Mouse (Mus musculus): Measurements from ENCODE around the gene Amotl1.
"Not testable (repeated sequence)": the region's sequence is repeated elsewhere in the genome, so short reads cannot be mapped to it uniquely, and the experiment has no call there.

The Amotl1 gene

DNA sequence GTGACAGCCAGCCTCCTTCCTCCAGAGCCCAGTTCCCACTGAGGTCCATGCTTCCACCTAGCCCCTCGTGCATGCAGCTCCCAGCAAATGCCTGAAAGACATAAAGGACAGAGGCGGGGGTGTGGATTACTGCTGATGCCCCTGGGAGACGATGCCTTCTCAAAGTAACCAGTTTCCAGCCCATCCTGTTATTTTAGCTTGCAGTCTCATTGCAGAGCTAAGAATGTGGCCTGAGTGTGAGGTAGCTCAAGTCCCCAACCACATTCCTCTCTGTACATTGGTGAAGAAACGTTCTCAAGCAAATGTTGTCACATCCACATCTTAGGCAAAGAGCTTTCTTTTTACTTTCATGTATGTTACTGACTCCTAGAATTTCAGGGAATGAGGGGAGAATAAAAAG lies at the start of gene Amotl1:
Gene Amotl1, minus strand, starts transcription at position 101 of the 400 bp plus-strand sequence.
- no peak for DNase-seq (ENCODE audit: low read depth, low spot score)

DNA sequence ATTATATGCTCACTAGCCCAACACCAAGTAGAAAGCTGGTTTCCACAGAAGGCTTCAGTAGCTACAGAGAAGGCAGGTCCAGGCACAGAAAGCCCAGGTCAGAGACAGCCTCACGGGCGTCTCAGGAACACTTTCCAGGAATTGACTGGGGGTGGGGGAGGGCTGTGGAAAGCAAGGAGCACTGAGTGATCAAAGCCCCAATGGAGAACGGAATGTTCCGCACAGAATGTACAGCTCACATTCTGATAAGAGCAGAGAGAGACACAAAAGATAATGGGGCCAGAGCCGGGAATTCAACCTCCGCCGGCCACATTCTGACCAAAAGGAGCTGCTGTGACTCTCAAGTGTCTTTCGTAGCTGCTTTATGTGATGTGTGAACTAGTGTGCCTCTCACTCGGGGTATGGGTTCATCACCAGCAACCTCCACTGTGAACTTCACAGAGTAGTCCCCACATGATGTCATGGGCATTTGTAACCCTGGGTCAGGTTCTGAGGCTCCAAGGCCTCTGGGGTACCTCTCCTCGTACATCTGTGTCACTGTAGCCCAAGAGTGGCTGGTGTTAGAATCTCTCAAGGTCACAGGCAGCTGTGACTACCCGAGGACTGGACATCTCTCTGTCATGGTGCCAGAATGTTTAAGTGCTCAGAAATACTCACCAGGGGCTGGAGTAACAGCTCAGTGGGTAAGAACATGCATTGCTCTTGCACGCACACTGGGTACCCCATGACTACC lies 44.7 kb upstream of the Amotl1 start:
- DNase-seq (ENCODE audit: low read depth, low spot score) = no peak

DNA sequence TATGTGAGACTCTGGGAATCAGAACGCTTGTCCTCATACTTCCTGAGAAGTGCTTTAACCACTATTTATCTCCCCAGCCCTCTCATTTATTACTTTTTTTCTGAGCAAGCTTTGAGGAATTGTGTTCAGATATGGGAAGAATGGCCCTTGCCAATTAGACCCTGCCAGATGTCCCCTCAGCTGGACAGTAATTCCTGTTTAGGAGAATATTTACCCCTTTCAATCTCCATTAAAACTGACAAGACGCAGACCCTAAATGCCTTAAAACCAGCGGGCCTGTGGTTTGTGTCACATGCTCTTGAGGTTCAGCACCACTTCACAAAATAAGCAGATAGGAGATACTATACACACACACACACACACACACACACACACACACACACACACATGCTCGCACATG lies 39.5 kb upstream of the Amotl1 start:
- DNase-seq (ENCODE audit: low read depth, low spot score) = no peak

DNA sequence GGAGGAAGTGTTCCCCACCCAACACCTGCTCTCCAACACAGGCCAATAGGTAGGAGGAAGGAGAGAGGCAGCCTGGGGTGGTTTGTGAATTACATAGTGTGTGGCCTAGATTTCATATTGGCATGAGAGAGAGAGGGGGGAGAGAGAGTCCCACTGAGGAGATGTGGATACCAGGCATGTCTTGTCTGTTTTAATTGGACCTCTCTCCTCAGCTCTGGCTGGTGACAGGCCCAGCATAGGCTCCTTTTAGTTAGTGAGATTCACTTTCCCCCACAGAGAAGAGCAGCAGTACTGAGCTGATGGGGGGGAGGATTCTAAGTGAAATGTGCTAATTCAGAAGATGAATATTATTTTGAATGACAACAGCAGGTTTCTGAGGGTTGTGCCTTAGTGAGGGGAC lies 37.9 kb upstream of the Amotl1 start:
- no peak for DNase-seq (ENCODE audit: low read depth, low spot score)

DNA sequence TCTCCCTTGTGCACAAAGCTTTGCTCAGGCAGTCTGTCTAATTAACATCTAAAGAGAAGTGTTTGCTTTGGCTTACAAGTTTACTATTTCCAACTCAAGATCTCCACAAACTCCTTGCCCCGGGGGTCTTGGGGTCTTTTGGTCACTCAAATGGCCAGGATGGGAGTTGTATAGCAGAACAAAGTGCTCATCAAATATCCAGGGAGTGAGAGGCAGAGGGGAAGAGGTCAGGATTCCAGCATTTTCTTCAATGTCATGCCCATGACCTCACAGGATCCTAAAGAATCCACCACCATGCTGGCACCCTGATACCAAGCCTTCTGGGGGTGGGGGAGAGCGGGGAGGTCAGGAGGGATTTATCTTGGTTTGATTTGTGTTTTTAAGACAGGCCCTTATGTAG lies 35.7 kb upstream of the Amotl1 start:
- no peak for DNase-seq (ENCODE audit: low read depth, low spot score)

DNA sequence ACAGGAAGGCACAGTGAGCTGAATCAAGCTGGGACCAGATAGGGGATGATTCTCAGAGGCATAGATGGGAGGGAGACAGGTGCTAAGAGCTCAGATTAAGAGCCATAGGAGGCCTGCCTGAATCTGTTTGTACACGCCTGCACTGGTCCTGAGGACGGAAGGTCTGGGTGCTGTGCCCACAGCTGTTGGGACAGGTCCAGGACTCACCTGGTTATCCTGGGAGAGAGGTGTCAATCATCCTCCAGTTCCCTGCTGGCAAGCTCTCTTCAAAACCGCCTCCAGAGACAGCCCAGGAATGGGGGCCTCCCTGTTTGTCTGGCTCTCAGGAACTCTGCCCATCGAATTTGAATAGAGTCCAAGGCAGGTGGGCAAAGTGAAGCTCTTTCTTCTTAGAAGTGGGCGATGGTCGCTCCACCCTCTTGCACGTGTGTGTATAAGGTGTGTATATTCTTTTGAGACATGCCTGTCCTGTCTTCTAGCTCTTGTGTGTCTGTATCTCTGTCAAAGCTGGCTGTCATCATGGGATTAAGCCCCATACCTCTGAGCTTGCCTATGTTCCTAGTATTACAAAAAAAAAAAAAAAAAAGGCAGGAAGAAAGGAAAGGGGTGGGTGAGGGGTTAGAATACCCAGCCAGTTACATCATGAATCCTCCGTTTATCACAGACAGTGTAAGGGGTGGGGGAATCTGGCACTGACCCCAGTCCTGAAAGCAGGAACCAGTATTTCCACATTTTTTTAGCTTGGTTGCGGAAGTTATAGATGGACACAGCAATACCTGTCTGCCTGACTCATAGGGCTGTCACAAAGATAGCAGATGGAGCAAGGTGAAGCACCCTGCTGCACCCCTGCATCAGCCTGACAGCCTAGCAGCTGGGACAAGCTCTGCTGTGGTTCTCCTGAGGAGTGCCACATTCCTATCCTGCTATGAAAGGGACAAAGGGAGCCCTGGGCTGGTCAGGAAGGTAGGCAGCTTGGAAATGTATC lies 31.1 kb upstream of the Amotl1 start:
- DNase-seq (ENCODE audit: low read depth, low spot score) = no peak

DNA sequence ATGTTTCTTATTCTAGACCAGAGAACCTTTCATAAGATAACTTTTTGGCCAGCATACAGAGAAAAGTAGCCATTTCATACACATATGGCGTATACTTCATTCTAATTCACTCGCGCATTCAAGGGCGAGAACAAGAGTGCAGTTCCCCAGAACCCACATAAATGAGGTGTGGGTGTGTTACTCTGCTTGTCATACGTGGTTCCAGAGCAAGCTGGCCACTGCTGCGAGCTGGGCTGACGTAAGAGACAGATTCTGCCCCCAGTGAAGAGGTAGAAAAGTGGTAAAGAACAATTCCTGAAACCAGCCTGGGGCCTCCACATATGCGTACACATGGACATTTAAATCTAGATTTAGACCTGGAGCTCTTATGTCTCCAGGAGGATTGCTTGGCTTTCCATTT lies 29.6 kb upstream of the Amotl1 start:
- DNase-seq (ENCODE audit: low read depth, low spot score) = no peak

DNA sequence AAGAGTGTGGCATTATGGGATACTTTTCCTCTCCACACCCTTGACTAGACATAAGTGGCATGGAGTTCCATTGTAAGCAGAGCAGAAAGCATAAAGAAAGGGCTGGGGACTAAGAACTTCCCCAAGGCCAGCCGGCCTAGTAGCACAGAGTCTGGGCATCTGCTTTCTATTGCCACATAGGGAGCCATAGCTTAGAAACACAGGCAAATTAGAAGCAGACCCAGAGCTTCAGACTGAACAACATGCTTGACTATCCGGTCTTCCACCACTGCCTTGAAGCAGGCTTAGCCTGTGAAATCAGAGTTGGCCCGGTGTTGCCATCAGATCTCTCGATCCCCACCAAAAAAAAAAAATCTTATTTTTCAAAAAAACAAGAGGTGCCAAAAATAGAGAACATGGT lies 28.3 kb upstream of the Amotl1 start:
- DNase-seq (ENCODE audit: low read depth, low spot score) = no peak

DNA sequence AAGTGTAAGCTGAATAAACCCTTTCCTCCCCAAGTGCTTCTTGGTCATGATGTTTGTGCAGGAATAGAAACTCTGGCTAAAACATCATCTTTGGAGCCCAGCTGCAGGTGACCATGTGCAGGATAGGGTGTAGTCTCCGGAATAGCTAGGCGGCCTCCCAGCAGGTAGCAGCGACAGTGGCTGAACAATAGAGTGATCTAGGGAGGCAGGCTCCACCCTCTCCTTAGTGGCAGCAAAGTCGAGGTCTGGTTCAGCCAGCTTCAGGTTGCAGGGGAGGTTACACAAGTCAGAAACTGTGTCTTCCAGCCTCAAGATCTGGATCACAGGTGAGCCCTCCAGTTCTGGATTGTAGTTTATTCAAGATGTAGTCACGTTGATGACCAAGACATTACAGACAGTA lies 27.1 kb upstream of the Amotl1 start:
- not testable (repeated sequence) for DNase-seq (ENCODE audit: low read depth, low spot score)

DNA sequence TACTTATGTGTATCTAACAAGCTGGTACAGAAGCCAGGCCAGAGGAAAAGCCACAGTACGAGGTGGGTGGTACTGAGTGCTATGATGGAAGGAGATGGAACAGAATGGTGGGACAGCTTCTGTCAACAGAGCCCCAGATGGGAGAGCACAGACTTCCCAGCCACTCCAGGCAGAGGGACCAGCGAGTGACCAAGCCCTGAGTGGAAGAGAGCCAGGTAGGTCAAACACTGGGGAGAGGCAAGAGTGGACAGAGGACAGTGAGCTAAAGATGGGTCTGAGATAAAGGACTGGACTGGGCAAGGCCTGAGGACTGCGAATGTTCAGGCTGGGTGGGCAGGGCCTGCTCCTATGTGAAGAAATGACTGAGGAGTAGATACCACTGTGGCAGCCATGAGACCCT lies 23.5 kb upstream of the Amotl1 start:
- no peak for DNase-seq (ENCODE audit: low read depth, low spot score)

DNA sequence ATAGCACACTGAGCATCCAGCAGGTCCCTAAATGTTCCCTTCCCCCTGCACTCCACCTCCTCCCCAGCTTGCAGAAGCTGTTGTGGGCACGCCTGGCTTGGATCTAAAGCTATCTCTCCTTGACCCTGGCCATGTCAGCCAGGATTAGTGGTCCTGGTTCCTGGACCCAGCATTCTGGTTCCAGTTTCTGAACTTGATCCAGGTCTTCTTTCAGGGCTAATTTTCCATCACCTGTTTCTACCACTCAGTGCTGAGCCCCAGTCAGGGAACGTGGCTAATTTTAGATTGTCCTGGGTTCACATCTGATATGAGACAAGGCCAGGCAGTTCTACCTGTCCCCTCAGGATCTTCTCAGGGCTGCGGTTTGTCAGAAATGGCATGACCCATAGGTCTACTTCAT lies 21.2 kb upstream of the Amotl1 start:
- DNase-seq (ENCODE audit: low read depth, low spot score) = no peak

DNA sequence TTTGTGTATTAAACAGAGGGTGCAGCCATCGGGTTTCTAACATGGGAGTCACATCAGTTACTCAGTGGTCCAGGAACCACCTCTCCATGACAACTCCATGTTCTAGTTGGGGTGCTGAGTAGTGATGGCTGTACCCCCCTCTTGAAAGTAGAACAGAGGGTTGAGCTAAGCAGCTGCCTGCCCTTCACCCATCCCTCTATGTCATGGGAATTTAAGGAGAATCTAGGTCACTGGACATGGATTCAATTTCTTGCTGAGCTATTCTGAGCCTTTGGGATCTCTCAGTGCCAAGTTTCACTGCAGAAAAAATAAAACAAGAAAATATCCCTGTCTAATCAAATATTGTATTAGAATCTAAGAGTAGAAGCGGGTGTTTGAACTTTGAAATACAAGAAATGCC lies 18.7 kb upstream of the Amotl1 start:
- no peak for DNase-seq (ENCODE audit: low read depth, low spot score)

DNA sequence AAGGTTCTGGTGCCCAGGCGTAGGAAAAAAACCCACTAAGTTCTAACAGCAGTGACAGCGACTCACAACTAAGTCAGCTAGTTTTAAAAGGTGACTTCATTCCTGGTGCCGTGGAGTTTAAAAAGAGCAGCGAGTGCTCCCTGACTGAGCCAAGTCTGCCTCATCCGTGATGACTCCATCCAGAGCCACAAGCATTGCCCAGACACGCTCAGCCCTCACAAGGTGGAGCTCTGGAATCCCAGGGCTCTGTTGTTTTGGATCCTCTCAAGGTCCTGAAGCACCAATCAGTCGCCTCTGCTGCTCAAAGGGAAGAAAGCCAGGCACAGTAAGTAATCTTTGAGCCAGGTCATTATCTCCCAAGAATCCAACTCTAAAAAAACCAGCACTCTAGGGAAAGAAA lies 18.0 kb upstream of the Amotl1 start:
- no peak for DNase-seq (ENCODE audit: low read depth, low spot score)

DNA sequence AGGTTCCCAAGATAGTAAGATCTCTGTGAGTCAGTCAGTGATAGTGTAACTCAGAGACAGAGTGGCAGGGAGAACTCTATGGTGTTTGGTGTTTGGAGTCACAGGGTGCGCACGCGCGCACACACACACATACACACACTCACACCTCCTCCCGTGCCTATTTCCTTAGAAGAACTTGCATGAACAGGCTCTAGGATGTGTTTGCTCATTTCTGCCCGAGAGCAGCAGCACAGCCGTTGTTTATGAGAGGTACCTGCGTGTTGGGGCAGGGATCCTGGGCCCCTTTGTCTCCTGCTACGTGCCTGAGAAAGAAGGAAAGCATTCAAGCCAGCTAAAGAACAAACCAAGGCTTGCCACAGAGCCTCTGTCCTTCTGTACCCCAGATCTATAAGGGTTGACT lies 17.3 kb upstream of the Amotl1 start:
- DNase-seq (ENCODE audit: low read depth, low spot score) = no peak

DNA sequence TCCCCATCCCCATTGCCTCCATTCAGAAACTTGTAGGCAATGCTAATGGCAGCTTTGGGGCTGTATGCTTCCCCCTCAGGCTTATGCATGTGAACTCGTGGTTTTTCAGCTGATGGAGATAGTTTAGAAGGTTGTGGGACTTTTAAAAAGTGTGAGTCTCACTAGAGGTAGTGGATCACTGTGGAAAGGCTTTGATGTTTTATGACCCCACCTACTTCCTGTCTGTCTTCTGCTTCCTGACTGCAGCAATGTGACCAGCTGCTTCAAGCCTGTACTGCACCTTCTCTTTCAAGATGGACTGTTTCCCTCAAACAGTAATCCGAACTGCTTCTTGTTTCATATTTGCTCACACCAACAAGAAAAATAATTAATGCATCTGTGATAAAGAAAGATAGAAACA lies 13.1 kb upstream of the Amotl1 start:
- no peak for DNase-seq (ENCODE audit: low read depth, low spot score)

DNA sequence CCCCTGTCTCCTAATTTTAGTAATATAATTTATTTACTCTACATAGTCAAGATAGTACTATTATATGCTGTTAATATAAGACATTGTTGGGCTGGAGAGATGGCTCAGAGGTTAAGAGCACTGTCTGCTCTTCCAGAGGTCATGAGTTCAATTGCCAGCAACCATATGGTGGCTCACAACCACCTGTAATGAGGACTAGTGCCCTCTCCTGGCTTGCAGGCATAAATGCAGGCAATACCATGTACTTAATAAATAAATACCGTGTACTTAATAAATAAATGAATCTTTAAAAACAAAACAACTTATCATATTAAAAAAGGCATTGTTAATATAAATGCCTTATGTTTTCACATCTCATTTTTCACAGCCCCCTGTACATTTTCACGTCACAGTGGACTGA lies 9.2 kb upstream of the Amotl1 start:
- DNase-seq (ENCODE audit: low read depth, low spot score) = no peak

DNA sequence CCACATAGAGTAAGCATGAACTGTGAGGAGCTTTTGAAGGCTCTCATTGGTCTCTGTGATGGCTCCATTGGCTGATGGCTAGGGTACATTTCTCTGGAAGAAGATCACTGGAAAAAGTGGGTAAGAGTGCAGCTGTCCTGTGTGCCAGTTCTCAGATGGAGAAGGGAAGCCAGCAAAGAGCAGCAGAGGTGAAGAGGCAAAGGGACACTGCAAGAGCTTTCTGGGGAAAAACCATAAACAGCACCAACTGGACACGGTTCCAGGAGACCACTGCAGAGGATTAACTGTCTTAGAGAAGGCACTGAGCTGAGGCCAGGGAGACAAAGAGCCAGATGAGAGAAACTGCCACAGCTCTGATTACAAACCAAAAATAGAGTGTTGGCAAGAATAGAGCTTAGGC lies 7.9 kb upstream of the Amotl1 start:
- DNase-seq (ENCODE audit: low read depth, low spot score) = no peak

DNA sequence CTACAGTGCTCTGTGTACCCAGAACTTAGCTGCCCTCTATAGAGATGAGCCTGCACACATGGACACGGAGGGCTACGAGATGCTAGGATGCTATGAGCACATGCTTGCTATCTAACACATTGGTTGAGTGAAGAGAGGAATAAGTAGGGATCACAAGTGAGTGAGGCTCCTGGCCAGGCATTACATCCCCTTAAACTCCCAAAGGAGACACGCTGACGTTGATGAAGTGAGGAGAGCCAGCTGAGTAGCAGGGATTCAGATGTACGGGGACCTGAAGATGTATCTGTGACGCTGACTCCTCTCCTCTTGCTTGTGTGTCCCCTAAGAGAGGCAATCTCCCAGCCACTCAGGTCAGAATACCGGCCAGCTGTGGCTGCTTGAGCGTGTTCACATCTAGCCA lies 3.0 kb upstream of the Amotl1 start:
- no peak for DNase-seq (ENCODE audit: low read depth, low spot score)

DNA sequence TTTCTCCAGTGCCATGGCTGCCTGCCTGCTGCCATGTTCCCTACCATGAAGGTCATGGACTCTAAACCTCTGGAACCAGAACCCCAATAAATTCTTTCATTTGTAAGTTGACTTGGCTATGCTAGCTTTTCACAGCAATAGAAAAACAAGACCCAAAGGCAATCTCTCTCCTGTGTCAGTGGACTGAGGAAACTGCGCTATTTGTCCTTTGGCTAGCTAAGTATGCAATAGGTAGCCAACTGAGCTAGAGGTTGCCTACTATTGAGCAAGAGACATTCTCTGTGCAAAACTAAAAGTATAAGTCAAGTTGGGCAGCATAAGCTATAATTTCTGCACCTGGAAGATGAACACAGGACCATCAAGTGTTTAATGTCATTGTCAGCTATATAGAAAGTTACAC lies 1.8 kb upstream of the Amotl1 start:
- no peak for DNase-seq (ENCODE audit: low read depth, low spot score)

DNA sequence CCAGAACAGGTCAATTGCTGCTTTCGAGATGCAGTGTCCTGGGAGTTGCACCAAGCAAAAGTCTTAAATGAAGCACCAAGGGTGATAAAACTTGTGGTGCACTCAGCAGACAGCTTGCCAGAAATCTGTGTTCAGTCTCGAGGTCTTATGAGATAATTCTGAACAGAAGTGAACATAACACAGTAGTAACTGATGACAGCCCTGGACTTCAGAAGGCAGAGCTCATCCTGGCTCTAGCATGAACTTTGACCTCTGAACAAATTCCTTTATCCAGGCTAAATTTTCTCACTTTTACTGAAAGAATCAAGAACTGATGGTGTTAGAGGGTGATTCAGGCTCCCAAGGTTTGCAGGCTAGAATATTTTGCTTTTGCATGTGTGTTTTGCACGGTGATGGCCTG lies 1.2 kb upstream of the Amotl1 start:
- DNase-seq (ENCODE audit: low read depth, low spot score) = no peak

DNA sequence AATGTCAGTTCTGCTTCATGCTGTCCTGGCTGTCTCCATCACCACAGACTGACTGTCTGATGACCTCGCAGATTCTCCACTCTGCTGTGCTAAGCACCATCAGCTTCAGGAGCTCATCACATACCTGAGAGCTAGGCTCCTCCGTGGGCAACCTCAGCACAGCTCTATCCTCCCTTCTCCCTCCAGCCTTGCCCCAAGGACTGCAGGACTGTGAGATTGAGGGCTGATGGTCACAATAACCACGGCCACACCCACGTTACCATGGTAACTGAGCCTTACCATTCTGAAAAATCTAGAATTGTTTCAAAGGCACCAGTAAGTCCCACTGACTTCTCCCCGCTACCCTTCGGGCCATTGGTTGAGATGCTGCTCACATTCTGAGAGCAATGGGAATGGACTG lies 1.5 kb downstream of the Amotl1 start:
- DNase-seq (ENCODE audit: low read depth, low spot score) = no peak

DNA sequence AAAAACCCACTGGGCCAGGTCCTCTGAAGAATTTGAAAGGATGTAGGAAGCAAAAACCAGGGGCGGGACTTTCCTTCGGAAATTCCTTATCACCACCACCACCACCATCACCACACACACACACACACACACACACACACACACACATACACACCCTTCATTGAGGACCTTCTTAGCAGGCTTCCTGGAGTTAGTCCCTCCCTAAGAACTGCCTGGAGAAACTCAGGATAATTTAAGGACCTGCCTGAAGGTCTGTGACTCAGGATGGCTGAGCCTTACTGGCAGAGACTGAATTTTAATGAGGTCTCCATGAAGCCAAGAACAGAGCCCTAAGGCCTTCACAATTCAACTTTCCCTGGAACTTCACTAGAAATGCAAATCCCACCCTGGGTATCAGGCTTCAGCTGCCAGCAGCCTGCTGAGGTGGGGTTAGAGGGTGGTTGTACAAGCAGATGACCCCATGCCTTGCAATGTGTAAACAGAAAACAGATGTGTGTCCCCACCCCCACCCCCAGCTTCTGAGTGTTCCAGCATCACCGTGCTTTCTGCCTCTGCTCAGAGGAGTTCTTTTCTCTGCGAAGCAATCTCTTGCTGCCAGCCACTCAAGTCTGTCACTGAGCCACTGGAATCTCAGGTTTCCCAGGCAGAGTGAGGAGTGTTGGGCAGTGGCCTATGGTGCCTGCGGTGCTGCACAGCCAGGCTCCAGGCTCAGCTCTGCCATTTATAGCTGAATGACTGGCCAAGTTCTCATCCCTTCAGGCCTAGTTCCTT lies 2.4 kb downstream of the Amotl1 start:
- DNase-seq (ENCODE audit: low read depth, low spot score) = no peak

Measured in retina, adult 2 months (tissue).